Mouse (Mus musculus): ENCODE data around the gene Ccdc122.
"Not testable (repeated sequence)": the region's sequence is repeated elsewhere in the genome, so short reads cannot be mapped to it uniquely, and the experiment has no call there.

Gene Ccdc122

DNA sequence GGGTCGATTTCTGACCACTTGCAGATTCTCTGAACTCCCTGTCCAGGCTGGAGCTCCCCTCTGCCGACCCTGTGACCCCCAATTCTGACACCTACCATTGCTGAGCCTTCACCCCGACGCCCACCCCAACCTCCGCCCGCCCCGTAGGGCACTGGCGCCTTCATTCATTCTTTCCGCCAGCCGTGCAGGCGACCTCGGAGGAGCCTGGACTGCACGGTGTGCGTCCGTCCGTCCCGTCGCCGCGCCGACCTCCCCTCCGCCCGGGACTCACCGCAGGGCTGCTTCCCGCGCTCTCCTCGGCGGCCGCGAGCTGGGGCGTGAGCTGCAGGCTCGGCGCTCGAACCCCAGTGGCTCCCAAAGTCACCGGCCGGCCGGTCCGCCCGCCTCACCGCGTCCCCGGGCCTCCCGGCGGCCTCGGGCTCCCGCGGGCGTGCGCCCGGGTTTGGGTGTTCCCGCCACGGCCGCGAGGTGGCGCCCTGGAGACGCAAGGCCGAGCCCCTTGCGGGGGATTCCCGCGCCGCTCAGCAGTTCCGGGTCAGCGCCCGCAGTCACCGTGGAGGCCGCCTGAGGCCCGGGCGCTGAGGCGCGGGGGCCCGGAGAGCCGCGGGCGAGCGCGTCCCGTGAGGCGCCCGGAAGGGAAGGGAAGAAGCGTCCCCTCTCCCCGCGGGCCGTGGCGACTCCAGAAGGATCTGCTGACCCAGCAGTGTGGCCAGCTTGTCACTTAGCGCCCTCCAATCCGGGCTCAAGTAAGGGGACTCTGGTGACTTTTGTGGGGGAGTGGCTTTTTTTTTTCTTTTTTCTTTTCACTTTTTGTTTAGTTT, at the start of gene Ccdc122, which contains the start of gene Lacc1:
Gene Ccdc122 (plus strand): TSS at position 547 of the 821 bp plus-strand sequence.
Gene Lacc1 (minus strand): TSS at position 679 of the 821 bp plus-strand sequence.
- DNase-seq (ENCODE audit: low read depth): peak; percentile 58

DNA sequence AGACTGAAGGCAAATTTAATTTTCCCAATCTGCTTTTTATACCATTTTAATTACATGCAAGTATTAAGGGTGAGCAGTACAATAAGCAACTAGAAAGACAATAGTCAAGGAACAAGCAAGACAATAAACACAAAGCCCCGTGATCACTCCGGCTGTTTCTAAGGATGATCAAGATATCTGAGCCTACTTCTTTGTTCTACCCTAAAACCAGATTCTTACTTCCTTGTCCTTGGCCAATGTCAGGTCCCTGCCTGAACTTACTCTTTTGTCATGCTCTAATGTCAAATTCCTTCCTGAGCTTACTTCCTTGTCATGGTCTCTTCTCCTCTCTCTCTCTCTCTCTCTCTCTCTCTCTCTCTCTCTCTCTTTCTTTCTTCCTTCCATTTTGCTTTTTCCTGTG, 46.2 kb upstream of the Ccdc122 start:
- DNase-seq (ENCODE audit: low read depth): not testable (repeated sequence)

DNA sequence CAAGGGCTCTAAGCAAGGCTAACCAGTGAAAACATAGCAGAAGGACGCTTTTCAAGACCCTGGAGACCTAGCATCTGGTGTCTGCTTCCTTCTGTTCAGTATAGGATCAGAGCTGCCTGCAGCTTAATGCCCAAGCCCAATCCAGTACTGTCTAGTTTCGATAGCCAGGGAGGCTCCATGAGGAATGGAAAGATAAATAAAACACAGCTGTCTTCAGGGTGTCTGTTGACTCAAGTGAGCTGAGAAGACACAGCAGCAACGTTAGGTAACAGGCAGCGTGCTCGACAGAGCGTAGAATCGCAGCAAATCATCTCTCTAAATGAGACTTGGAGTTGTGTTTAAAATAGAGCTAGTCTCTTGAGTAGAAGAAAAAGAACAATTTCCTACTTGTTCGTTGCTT, 31.8 kb upstream of the Ccdc122 start:
- DNase-seq (ENCODE audit: low read depth): no peak

DNA sequence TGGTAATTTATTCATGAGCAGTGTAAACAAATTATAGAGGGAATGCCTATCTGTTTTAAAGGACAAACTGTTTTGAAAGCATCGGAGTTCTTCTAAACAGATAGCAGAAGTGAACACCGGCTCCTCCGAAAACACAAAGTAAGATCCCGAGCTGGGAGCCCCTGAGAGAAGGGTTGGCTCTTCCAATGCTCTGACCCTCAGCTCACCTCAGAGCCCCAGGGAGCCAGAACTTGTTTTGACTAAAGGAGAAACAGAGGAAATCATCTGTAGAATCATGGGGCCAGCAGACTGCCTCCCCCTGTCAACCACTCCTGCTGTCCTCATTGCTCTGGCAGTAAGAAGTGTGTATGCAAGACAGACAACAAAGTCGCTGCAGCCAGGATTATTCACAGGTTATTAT, 31.0 kb upstream of the Ccdc122 start:
- DNase-seq (ENCODE audit: low read depth): no peak

DNA sequence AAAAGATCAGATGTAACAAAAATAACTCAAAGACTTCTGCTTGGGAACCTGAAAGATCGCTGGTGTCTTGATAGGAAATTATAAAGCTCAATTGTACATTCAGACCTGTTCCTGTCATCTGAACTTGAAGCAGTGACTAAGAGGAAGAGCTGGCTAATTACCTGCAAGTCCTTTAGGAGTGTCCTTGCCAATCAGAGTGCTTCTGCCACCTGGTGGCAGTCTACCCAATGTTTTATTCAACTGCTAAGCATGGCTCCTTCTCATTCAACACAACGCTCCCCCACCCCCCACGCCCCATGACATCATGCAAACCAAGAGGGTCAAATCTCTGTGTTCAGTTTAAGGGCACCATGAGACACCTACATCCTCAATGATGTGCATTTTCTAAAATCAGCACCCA, 28.3 kb upstream of the Ccdc122 start:
- peak; percentile 16 for DNase-seq (ENCODE audit: low read depth)

DNA sequence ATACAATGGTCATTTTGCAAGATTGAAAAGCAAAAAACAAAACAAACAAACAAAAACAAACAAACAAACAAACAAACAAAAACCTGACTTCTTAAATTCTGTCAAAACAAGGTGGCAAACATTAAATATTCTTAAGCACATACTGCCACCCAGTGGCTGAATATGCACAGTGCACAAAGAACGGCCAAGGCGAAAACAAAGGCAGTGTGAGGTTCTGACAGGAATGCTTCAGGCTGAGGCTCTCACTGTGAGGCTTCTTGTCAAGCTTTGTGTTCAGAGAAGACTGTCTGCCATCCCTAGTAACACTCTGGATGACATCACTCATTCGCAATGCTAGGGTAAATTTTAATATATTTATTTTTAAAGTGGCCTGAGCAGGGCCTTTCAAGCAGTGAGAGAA, 24.8 kb upstream of the Ccdc122 start:
- DNase-seq (ENCODE audit: low read depth): peak; percentile 43

DNA sequence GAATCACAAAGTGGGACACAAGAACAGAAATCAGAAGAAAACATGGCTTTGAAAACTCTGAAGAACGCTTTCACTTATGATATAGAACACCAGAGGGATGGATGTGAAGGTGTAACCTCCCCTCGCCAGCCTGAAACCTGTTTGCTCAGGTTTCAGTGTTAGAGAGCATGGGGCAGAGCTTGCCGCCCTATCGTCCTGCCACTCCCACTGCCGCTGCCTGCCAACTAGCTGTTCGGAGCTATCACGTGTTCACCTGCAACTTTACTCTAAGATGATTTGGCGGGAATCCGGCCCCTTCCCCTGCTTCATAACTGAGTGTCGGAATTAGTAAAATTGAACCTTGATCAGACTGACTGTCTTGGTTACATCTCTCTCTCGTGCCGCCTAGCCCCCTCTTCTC, 19.8 kb upstream of the Ccdc122 start:
- DNase-seq (ENCODE audit: low read depth): not testable (repeated sequence)

DNA sequence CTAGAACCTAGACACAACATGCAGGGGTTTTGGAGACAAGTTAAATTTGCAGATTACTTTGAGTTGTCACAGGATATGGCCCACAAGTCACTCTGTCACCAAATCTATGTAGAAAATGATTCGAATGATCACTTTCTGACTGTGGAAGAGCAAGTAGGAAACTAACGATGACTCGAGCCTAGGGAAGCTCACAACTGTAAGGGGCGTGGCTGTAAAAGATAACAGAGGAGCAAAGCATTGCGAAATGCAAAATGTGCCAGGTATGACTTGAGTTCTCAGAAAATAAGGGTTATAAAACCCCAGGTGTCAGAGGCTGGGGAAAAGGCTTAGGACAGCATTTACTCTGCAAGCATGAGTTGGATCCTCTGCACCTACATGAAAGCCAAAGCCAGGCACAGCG, 19.4 kb upstream of the Ccdc122 start:
- DNase-seq (ENCODE audit: low read depth): no peak

DNA sequence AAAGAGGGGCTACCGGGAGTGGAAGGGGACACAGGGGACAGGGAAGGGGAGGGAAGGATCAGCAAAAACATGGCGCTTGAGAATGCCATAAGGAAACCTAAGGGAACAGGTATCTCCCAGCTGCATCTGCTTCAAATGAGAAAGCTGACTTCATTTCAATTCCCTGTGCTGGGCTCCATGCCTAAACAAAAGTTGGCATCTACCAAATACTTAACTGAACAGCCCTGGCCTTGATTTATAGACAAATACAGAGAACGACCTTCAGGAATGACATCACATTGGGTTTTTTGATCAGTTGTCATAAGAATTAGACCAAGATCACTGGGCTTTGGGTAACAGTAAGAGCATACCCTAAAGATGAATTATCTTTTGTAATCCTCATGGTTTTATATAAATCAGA, 12.1 kb upstream of the Ccdc122 start:
- DNase-seq (ENCODE audit: low read depth): no peak

DNA sequence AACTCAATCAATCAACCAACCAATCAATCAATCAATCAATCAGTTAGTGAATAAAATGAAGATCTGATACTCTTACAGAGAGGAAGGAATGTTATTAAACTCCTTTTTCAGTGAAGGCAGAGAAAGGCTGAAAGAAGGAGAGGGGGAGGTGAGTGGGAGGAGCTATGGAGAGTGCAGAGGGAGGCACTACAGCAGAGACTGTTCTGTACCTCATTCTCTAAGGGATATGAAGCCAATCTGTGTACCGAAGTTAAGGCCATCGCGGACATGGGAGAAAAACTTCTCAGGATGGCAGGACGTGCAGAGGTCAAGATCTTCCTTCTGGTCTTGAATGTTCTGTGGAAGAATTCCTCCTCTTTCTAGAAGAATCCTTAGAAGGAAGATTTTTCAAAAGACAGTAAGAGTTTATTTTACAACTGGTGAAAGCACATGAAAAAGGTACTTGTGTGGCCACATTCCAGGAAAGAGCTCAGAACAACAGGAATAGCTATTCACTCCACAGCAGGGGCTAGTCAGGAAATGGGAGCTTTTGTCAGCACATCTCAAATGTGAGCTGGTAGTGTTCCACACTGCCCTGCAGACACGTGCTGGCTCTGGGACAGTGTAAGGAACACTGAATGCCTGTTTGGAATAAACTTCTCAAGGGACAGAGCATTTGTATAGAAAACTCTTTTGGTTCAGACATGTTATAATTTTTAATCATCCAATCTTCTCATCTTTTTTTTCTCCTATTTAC, 7.1 kb upstream of the Ccdc122 start:
- DNase-seq (ENCODE audit: low read depth): no peak

DNA sequence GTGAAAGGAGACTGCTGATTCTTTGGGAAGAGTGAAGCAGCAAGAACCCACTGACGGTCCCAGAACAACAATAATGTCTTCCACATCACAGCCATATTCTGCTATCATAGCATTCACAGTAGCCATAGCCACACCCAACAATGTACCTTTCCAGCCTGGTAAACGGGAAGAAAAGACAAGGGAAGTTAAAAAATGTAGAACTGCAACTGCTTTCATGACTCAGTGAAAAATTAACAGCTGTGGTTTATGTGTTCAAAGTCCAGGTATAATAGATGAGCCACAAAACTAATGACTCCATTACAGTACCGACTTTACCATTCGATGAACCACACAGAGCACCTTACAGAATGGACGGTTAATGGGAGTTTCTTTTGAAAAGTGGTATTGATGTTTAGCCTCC, 5.8 kb upstream of the Ccdc122 start:
- no peak for DNase-seq (ENCODE audit: low read depth)

DNA sequence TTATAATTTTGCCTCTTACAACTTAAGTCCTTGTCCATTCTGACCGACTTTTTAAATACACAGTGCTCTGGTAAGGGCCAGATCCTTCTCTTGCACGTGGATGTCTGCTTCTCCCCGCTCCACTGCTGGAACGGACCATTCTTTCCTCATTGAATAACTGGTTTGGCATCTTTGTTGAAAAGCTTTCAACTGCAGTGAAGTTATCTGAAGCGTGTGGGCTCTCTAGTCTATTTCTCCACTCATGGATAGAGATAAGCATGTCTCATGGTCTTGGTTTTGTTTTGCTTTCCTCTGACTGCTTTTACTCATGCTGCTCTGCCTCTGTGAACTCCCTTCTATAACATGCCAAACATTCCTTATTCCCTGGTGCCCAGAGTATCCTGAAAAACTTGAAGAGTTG, 4.1 kb upstream of the Ccdc122 start:
- DNase-seq (ENCODE audit: low read depth): no peak

DNA sequence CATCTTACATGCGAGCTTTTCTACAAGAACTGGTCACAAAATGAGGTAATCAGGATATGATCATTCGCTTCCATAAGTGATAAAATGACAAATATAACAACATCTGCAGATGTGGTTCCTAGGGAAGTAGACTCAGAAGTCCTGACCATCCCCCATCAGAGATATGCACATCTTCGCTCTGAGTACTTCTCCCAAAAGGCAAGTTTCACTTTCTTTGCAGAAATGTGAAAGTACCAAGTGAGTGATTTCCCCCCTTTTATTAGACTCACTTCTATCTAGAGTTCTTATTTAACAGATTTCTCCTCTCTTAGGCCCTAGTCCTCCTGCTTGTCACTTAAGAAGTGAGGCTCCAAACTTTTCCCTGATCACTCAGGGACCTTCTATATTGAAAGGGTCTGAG, 3.2 kb upstream of the Ccdc122 start:
- DNase-seq (ENCODE audit: low read depth): no peak

DNA sequence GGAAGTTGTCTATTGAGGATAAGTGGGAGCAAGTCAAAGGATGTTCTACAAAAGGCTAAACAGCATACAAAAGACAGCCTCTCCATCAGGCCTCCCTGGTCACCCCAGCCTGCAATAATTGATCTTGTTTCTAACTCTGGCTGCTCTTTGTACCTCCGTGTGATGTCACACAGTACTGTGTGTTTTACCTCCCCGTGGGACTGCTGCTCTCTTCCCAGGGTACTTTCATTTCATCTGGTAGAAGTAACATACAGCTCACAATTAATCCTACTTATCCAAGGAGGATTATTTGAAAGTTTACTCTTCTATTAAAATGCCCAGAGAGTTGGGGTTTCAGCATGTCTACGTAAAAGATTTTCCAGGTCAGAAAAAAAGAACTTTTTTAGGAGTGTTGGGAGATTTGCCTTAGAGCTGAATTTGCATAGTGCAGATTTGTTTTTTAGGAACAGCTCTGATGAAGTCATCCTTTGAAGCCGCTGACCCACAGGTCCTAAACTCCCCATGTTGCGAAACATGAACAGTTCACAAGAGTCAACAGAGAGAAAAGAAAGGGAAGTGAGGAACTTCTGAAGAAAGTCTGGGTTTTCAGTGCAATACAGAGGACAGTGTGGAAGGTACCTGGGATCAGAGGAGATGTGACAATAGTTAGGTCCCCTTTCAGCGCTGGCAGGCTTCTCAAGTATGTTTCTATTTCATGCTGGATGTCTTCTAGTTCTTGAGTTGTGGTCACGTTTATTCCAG, 2.2 kb upstream of the Ccdc122 start:
- DNase-seq (ENCODE audit: low read depth): no peak

DNA sequence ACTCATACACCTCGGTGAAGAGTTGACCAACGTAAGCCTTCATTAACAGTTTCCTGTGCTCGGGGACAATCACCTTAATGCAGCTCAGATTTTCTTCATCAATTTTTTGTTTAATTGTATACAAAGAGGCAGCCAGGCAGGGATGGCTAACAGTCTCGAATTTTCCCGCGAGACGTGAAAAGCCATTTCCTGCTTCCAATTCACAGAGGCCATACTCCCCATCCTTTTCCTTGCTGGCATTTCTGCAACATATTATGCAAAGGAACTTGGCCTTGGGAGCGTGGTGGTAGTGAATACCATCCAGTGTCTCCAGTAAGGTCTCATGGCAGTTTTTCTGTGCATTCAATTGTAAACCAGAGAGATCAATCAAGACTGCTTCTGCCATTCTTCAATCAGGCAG, 1.6 kb upstream of the Ccdc122 start:
- no peak for DNase-seq (ENCODE audit: low read depth)

DNA sequence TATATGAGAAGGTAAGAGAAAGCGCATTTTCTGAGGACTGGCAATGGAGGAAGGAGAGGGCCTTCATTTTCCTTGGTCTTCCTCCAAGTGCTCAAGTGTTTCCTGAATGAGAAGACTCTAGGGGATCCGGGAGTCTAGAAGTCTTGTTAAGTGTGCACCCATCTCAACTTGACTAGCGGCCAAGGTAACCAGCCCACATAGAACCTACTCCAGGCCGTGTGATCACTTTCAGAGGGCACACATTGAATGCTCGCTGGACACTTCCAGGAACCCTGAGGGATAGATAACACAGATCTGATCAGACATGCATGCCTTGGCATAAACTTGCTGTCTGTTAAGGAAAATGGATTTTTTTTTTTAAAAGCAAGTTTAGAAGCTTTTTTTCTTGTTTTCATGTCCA, 758 bp downstream of the Ccdc122 start:
- DNase-seq (ENCODE audit: low read depth): no peak

DNA sequence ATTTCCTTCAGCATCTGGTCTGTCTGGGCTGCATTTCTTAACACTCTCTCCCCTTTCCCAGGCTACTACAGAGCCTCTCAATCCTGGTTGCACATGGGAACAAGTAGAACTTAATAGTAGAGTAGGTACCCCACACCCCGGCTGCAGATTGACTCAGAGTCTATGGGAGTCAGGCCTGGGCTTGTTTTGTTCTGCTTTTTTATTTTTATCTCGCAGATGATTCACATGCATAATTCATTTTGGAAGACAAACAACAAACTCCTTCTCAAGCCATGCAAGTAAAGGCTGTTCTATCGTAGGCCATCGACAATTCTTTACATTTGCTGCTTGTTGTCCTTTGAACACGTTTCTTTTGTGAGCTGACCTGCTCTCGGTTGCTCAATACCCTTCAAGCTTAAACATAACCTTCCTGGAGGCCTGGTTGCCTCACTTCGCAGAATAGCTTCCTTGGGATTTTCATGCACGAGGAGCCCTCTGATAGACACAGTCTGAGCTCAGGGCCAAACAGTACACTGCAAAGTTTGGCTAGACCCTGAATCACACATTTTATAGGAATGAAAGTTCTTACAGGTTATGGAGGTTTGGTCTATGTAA, 1.4 kb downstream of the Ccdc122 start:
- no peak for DNase-seq (ENCODE audit: low read depth)

DNA sequence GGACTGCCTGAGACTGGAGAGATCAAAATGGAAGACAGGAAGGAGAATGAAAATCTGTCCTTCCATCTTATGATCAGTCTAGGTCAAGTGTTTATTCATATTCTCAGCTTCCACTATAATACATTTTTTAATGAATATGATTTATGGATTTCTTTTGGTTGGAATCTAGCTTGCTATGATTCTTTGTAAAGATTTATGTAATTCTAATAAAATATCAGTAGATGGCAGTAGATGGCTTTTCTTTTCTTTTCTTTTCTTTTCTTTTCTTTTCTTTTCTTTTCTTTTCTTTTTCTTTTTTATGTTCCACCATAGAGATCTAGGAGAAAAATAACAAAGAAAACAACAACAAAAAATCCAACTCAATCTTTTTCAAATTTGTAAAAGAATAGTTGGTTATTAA, 16.7 kb downstream of the Ccdc122 start:
- DNase-seq (ENCODE audit: low read depth): no peak

DNA sequence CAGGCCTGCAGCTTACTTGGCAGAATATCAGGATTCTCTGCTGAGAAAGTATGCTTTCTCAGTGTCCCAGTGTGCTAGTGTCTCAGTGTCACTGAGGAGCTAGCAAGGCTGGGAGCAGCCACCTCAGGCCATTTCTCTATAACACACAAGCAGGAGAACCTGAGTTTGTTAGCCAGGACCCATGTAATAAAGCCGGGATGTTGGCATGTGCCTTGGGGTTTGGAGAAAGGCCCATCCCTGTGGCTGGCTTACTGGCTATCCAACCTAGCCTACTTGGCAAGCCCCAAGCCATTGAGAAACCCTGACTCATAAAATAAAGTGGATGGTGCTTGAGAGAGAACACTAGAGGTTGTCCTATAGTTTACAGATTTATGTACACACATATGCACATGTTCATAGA, 32.8 kb downstream of the Ccdc122 start:
- no peak for DNase-seq (ENCODE audit: low read depth)

DNA sequence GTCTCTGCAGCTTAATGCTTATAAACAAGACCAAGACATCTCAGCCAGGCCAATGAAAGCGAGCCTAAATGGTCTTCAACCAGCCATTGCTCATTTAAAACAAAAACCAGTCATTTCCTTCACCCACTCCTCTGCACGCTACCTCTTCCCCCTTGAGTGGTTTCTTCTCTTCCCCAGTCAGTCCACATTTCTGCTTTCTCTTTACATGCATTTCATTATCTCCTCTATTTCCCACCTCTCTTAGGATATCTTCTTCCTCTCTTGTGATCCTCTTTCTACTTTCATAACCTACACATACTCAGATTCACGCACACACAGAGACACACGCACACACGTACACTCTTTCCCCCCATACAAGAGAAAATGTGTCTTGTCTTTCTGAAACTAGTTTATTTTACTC, 44.7 kb downstream of the Ccdc122 start:
- DNase-seq (ENCODE audit: low read depth): no peak

DNA sequence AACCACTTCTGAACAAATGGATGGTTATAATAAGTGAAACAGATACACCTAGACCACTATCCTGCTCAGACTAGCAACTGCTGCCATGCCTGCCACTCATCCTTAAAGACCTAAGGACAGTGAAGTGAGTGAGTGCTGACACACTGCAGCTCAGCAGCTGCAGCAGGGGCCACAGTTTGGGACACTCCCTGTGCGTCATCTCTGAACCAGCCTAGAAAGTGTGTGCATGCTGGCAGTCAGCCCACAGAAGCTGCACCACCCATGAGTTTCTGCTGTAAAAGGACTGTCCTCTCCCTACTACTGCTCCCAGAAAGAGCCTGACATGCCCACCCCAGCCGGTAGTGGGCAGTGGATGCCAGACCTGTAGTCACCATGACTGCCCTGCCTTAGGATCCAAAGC, 63.7 kb downstream of the Ccdc122 start:
- DNase-seq (ENCODE audit: low read depth): no peak

DNA sequence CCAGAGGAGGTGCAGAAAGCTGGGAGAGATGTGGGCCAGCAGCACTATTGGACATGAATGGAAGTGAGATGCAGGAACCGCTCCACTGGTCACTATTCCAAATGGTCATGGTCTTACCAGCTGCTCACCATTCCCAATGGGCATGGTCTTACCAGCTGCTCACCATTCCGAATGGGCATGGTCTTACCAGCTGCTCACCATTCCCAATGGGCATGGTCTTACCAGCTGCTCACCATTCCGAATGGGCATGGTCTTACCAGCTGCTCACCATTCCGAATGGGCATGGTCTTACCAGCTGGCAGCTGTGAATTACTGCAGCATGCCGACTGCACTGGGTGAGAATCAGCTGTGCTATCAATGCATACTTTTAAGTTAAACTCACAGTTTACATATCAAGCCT, 74.0 kb downstream of the Ccdc122 start:
- DNase-seq (ENCODE audit: low read depth): not testable (repeated sequence)
